Mouse (Mus musculus) embryonic facial prominence, embryonic 15.5 days (tissue): ENCODE measurements around the gene Stau1. TPM values are rescaled to one million over a fixed set of nuclear protein-coding genes. Genes with fewer than 3 reads are reported as not detected.
"Not testable (repeated sequence)": the region's sequence is repeated elsewhere in the genome, so short reads cannot be mapped to it uniquely, and the experiment has no call there.

Experiments
- ATAC-seq: fragments of 200-750 bp; cut with Nextera tagmentation; 2 replicates; pipeline ENCODE4 v1.8.0; 2017; ENCODE audit warnings: low read depth, moderate TSS enrichment; ENCODE audit not compliant: insufficient number of reproducible peaks, low FRiP score, low TSS enrichment
- H3K27ac ChIP-seq: fragments of 300-500 bp; sonication (generic); replicated peaks from 2 replicates; pipeline ENCODE4 v1.5.1; 2015; ENCODE audit warnings: mild to moderate bottlenecking, inconsistent platforms
- H3K27me3 ChIP-seq: fragments of 300-500 bp; sonication (generic); 2 replicates; pipeline ENCODE4 v1.6.1; 2015; ENCODE audit warnings: inconsistent platforms
- H3K36me3 ChIP-seq: fragments of 300-500 bp; sonication (generic); 2 replicates; pipeline ENCODE4 v1.6.1; 2015; ENCODE audit warnings: mild to moderate bottlenecking, inconsistent platforms
- H3K4me1 ChIP-seq: fragments of 300-500 bp; sonication (generic); 2 replicates; pipeline ENCODE4 v1.6.1; 2015; ENCODE audit warnings: inconsistent platforms
- H3K4me2 ChIP-seq: fragments of 300-500 bp; sonication (generic); replicated peaks from 2 replicates; pipeline ENCODE4 v1.6.1; 2015; ENCODE audit warnings: mild to moderate bottlenecking, inconsistent platforms
- H3K4me3 ChIP-seq: fragments of 300-500 bp; sonication (generic); replicated peaks from 2 replicates; pipeline ENCODE4 v1.5.1; 2015; ENCODE audit warnings: mild to moderate bottlenecking, inconsistent platforms
- H3K9ac ChIP-seq: fragments of 300-500 bp; sonication (generic); 2 replicates; pipeline ENCODE4 v1.6.1; 2015; ENCODE audit warnings: inconsistent platforms
- H3K9me3 ChIP-seq: fragments of 300-500 bp; sonication (generic); replicated peaks from 2 replicates; pipeline ENCODE4 v1.6.1; 2016; ENCODE audit warnings: inconsistent platforms
- WGBS: fragments of 180-500 bp; shearing (Covaris S2); methylation state at CpG from one replicate; pipeline ENCODE4 v1.1.7; 2015; 5-methylcytosine and 5-hydroxymethylcytosine counted together
- polyA plus RNA-seq: library from polyadenylated mRNA; unstranded; fragments of >200 nt; fragmentation: Nextera tagmentation; extraction: Ambion mirVana; gene quantifications from 2 replicates; pipeline ENCODE4 v1.2.1, GENCODE M21; 2015

Gene Stau1
- polyA plus RNA-seq, 1 experiment from 2014 or later, result 97.3 TPM

DNA sequence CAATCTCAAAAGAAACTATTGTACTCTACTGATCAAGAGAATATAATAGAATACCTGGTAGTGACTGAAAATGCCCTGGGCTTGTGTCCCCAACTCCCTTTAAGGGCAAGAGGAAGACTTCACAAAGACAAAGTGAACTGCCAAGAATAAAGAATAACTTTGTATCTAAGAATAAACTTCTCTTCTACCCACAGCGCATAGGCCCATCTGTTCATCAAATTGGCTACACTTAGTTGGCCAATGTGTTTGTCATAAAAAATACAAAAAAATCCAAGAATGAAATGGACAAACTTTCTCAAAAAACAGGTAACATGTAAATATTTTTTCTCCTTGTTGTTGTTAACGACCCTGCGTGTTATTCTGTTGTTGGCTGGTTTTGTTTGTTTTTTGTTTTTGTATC, 14.4 kb upstream of the Stau1 start:
- WGBS, result 81% methylated on average over 3 of the region's 3 CpGs

DNA sequence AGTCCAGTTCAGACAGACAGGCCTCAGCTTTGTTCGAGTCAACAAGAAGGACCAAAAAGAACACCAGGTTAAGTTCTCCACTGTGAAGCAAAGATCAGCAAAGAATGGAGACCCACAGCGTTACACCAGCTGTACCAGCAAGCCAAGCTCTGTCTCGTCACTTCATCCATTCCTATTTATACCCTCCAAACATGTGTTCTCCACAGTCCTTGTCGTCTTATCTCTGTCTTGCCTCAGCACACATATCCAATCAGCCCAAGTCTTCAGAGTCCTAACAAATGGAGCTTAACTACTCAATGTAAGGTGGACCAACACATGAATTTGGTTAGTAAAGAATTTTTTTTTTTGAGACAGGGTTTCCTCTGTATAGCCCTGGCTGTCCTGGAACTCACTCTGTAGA, 13.4 kb upstream of the Stau1 start:
- WGBS, result 63% methylated on average over 4 of the region's 4 CpGs
- no peak overlapping the region for H3K4me3 ChIP-seq
- no peak for ATAC-seq

More for the DNA sequence above, 14.4 kb upstream of the Stau1 start:
- Histone ChIP-seq H3K36me3 (no peaks in the 10 kb centered on the region), H3K9ac (no peak overlapping the region), H3K27me3 (no peaks in the 10 kb centered on the region), H3K27ac (no peak overlapping the region), H3K9me3 (no peaks in the 10 kb centered on the region), H3K4me1 (peaks cover 4% of the 10 kb centered on the region), H3K4me3 (no peak overlapping the region), H3K4me2 (no peak overlapping the region)
- no peak for ATAC-seq

DNA sequence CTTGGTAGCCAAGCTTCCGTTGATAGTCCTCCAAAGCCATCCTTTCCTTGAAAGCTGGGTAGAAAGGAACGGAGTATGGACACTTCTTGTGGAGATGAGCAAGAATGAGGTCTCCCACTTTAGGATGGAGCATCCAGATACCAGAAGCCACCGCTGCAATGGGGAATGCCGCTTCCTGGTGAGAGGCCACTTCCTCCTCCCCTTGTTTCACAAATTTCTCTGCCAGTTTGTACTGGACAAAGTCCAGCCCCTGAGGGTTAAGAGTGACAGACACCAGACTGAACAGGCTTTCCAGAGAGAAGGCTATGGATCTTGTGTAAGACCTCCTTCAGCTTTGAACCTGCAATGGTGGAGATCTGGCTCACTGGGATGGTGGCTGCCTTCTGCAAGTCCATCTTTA, 11.5 kb upstream of the Stau1 start:
- H3K4me2 ChIP-seq, H3K4me3 ChIP-seq, ATAC-seq, H3K4me1 ChIP-seq, H3K36me3 ChIP-seq, H3K27ac ChIP-seq, H3K27me3 ChIP-seq, H3K9me3 ChIP-seq, H3K9ac ChIP-seq: not testable (repeated sequence)
- WGBS, result 68% methylated on average over 4 of the region's 4 CpGs

More for the DNA sequence above, 13.4 kb upstream of the Stau1 start:
- Histone ChIP-seq H3K9ac (no peak overlapping the region), H3K36me3 (no peaks in the 10 kb centered on the region), H3K27me3 (no peaks in the 10 kb centered on the region), H3K27ac (no peak overlapping the region), H3K4me2 (no peak overlapping the region), H3K9me3 (no peaks in the 10 kb centered on the region), H3K4me1 (0 out of 2 replicates have a peak, but pooled peaks cover 3% of the 10 kb centered on the region)

DNA sequence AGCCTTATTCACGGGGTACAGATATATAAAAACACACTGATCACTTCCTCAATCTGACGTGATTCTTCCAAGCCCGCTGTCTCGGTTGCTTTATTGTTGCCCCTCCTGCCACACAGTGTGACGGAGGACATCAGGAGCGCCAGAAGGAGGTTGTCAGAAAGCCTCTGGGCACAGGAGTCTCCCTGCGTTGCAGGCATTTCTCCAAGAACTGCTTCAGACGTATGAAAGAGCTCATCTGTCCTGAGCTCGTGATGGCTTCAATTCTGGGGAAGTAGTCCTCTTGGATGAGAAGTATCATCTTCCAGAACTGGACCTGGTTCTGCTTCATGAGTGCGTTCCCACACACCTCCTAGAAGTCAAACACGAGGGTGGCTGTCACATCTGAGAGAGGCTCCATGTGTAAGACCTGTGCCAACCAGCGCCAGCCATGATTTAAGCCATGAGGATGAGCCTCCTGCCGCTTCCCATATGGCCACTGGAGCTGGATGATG, 10.9 kb upstream of the Stau1 start:
- H3K9ac ChIP-seq, result no peak overlapping the region
- 0 out of 2 replicates have a peak, but pooled peaks cover 3% of the 10 kb centered on the region for H3K4me1 ChIP-seq
- H3K4me2 ChIP-seq, result no peak overlapping the region
- no peaks in the 10 kb centered on the region for H3K27me3 ChIP-seq
- H3K4me3 ChIP-seq, result no peak overlapping the region
- H3K27ac ChIP-seq, result no peak overlapping the region
- 69% methylated on average over 13 of the region's 13 CpGs for WGBS
- no peak for ATAC-seq
- H3K36me3 ChIP-seq, result no peaks in the 10 kb centered on the region
- H3K9me3 ChIP-seq, result no peaks in the 10 kb centered on the region

DNA sequence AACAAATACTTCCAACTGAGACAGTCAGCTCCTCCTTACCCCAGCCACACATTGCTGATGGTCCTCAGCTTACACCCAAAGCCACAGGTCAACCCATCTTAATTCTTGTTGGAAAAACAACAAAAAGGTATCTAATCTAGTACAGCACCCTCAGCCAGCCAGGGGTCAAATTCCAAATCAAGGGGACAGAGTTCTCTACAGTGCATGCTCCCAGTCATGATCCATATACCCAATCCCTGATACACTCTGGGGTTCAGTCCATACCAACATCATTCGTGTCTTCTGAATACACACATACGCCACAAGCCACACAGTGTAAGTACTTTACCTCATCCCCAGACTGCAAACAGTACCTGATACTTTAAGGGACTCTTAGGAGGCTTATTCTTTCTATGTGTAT, 10.3 kb upstream of the Stau1 start:
- no peaks in the 10 kb centered on the region for H3K36me3 ChIP-seq
- no peak overlapping the region for H3K4me3 ChIP-seq
- no peak overlapping the region for H3K4me2 ChIP-seq
- H3K4me1 ChIP-seq, result 0 out of 2 replicates have a peak, but pooled peaks cover 6% of the 10 kb centered on the region
- no peaks in the 10 kb centered on the region for H3K27me3 ChIP-seq
- no peaks in the 10 kb centered on the region for H3K9me3 ChIP-seq
- H3K27ac ChIP-seq, result no peak overlapping the region
- no peak overlapping the region for H3K9ac ChIP-seq
- no peak for ATAC-seq
- 92% methylated on average over 2 of the region's 2 CpGs for WGBS

DNA sequence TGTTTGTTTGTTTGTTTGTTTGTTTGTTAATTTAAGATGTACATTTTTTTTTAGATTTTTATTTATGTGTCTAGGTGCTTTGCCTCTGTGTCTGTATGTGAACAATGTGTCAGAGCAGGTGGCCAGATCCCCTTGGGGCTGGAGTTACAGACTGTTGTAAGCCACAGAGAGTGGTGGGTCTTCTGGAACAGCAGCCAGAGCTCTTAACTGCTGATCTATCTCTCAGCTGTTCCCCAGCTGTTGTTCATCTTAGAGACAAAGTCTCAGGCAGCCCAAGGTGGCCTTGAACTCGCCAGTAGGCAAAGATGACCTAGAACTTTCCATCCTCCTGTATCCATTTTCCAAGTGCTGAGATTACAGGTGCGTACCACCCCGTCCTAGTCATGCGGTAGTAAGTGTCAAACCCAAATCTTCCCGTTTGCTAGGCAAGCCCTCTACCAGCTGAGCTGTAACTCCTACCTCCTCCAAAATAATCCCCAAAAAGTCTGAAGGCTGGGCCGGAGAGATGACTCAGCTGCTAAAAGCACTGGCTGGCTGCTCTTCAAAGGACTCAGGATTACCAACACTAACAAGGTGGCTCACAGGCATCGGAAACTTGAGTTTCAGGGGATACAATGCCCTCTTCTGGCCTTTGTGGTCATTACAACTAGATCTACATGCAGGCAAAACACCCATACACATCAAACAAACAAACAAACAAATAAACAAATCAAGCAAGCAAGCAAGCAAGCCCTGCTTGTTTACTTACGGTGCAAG, 8.2 kb upstream of the Stau1 start:
- Histone ChIP-seq H3K9ac (no peak overlapping the region), H3K27ac (no peak overlapping the region), H3K4me1 (0 out of 2 replicates have a peak, but pooled peaks cover 9% of the 10 kb centered on the region), H3K27me3 (no peaks in the 10 kb centered on the region), H3K4me3 (no peak overlapping the region), H3K36me3 (no peaks in the 10 kb centered on the region), H3K4me2 (no peak overlapping the region), H3K9me3 (no peaks in the 10 kb centered on the region)
- 38% methylated on average over 8 of the region's 8 CpGs for WGBS
- no peak for ATAC-seq

DNA sequence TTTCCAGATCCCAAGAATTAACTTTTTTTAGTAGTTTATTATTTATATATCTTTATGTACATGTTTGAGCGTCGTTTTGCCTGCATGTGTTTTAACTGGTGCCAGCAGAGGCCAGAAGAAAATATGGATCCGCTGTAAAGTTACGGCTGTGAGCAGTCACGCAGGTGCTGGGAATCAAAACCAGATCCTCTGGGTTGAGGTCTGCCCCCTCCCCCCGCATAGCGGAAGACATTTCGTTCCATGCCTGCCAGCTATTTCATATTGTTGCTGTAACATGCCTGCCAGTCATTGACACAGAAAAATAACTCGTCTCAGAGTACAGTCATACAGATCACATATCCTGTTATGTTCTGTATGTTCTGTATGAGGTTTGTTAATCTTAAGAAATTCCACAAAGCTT, 5.4 kb upstream of the Stau1 start:
- Histone ChIP-seq H3K4me3 (no peak overlapping the region), H3K9me3 (no peaks in the 10 kb centered on the region), H3K36me3 (no peaks in the 10 kb centered on the region), H3K4me1 (peaks cover 13% of the 10 kb centered on the region; the same call in 1 of the 2 replicates), H3K9ac (no peak overlapping the region), H3K4me2 (no peak overlapping the region), H3K27me3 (no peaks in the 10 kb centered on the region), H3K27ac (no peak overlapping the region)
- WGBS, result 28% methylated on average over 9 of the region's 9 CpGs
- no peak for ATAC-seq

DNA sequence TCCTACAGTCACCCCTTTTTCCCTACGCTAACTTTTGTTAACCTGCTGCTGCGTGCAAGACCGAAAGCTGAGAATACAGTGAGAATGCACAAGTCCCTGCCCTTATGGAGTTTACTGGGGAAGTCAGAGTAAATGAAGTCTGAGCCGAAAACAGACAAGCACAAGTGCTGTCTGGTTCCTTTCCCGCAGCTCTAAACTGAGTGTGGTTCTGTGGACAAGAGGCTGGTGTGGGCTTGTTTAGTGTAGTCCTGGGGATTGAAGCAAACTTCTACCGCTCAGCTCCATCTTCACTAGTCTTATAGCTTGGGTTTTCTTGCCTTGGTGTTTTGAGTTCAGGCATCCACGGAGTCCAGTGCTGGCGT, 415 bp upstream of the Stau1 start:
- H3K9ac ChIP-seq, result peak overlapping the region; percentile 47
- 38% methylated on average over 8 of the region's 8 CpGs for WGBS
- H3K36me3 ChIP-seq, result no peaks in the 10 kb centered on the region
- H3K4me3 ChIP-seq, result peak overlapping the region; percentile 88
- no peaks in the 10 kb centered on the region for H3K9me3 ChIP-seq
- peak overlapping the region; percentile 99 for H3K27ac ChIP-seq
- peak overlapping the region; percentile 84 for H3K4me2 ChIP-seq
- no peaks in the 10 kb centered on the region for H3K27me3 ChIP-seq
- no peak for ATAC-seq
- peaks cover 44% of the 10 kb centered on the region for H3K4me1 ChIP-seq

DNA sequence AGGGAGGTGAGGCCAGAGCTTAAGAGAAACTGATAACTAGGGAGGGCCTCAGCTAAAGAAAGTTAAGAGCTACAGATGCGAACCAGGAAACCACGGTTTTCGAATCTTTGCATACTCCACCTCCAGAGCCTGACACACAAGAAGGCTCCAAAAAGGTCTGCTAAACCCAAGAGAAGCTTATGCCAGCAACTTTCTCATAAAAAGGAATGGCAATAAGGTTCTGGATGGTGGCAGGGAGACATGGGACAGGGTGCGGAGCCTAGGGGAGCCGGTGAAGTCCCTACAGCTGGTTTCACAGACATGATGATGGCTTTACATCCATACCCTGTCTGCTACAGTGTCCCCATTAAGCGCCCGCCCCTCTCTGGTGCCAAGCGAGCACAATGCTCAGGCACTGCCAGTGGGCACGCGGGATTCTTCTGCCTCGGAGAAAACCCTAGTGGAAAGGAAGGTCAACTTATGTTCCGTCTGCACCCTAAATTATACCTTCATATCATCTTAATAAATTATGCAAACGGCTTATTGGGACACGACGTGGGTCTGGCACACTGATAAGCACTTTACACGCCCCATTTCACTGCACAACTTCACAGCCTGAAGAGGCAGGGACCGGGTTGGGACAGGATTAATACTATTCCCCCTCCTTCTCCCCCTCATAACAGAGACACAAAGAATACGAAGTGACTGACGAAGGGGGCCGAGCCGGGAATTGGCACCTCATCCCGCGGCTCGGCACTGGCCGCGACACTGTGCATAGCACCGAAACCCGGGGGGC, 891 bp downstream of the Stau1 start:
- peak overlapping the region; percentile 99 for H3K27ac ChIP-seq
- peaks cover 51% of the 10 kb centered on the region for H3K4me1 ChIP-seq
- no peaks in the 10 kb centered on the region for H3K9me3 ChIP-seq
- H3K36me3 ChIP-seq, result no peaks in the 10 kb centered on the region
- peak overlapping the region; percentile 88 for H3K4me3 ChIP-seq
- H3K9ac ChIP-seq, result peak overlapping the region; percentile 97
- 2% methylated on average over 28 of the region's 28 CpGs for WGBS
- H3K27me3 ChIP-seq, result no peaks in the 10 kb centered on the region
- H3K4me2 ChIP-seq, result peak overlapping the region; percentile 84
- ATAC-seq, result 0 out of 2 replicates have a peak, but pooled peaks have one; percentile 1

DNA sequence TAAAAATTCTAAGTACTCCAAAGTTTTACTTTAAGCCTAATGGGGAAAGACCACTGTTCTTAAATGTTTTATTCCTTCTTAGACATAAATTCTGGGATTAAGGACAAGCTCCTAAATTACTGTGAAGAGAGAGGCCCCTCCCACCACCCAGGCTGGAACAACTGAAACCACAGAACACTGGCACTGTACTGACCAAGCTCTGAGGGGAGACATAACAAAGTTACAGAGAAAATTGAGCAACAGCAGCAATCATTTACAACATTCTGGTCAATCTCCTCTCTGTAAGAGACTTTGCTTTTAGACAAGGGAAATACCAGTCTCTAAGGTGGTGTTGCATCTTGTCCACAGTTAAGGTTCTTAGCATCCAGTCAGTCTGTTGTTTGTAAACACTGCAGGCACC, 4.2 kb downstream of the Stau1 start:
- Histone ChIP-seq H3K9me3 (no peaks in the 10 kb centered on the region), H3K27ac (peak overlapping the region; percentile 53), H3K27me3 (no peaks in the 10 kb centered on the region), H3K36me3 (no peaks in the 10 kb centered on the region), H3K4me2 (no peak overlapping the region), H3K9ac (0 out of 2 replicates have a peak overlapping the region, but pooled peaks have one; percentile 12), H3K4me3 (no peak overlapping the region), H3K4me1 (peaks cover 51% of the 10 kb centered on the region)
- ATAC-seq, result no peak

DNA sequence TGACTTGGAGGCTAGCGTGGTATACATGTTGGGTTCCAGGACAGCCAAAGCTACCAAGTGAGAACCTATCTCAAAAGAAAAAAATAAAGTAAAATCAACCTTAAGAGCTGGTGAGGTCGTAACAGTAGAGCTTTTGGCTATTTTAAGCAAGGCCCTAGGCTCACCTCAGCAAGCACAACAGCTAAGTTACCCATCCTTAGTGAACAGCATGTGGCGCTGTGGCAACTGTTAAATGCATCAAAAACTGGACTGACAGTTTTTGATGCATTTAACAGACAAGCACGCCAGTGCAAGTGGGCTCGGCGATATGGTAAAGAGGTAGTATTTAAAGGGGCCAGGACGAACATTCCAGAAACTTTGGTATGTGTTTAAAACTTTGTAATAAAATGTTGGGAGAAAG, 5.2 kb downstream of the Stau1 start:
- no peaks in the 10 kb centered on the region for H3K36me3 ChIP-seq
- H3K27me3 ChIP-seq, result no peaks in the 10 kb centered on the region
- H3K4me3 ChIP-seq, result no peak overlapping the region
- peaks cover 47% of the 10 kb centered on the region for H3K4me1 ChIP-seq
- no peaks in the 10 kb centered on the region for H3K9me3 ChIP-seq
- ATAC-seq, result no peak
- no peak overlapping the region for H3K27ac ChIP-seq
- H3K9ac ChIP-seq, result no peak overlapping the region
- no peak overlapping the region for H3K4me2 ChIP-seq
- 52% methylated on average over 7 of the region's 7 CpGs for WGBS
